Mouse (Mus musculus) MEL (cell line): Measurements from ENCODE around the gene Ncbp2. TPM values are rescaled to one million over a fixed set of nuclear protein-coding genes. Genes with fewer than 3 reads are reported as not detected.

ENCODE experiments used
- DNase-seq: peaks from one replicate; pipeline ENCODE4 v3.0.0; 2011; ENCODE audit warnings: low read depth, low spot score
- H3K27ac ChIP-seq: 2 replicates; pipeline ENCODE4 v1.5.1; 2012; ENCODE audit warnings: low read depth, mild to moderate bottlenecking, control low read depth, low read length, moderate library complexity; ENCODE audit not compliant: control insufficient read depth
- H3K27me3 ChIP-seq, 2 experiments: fragments of 150-350 bp in 1 of 2; sonication (generic) in 1 of 2; 2 replicates each; pipeline ENCODE4 v1.6.1; 2012; ENCODE audit warnings: low read length in 2 of 2, mild to moderate bottlenecking in 2 of 2, improper control_type of control experiment in 1 of 2, moderate library complexity in 1 of 2; ENCODE audit not compliant: insufficient read depth in 2 of 2, control insufficient read depth in 1 of 2
- H3K36me3 ChIP-seq, 2 experiments: 2 replicates each; pipeline ENCODE4 v1.6.1; 2012 to 2014; ENCODE audit warnings: low read length in 2 of 2, improper control_type of control experiment in 1 of 2, inconsistent platforms in 1 of 2, mild to moderate bottlenecking in 1 of 2; ENCODE audit not compliant: insufficient read depth in 2 of 2, control insufficient read depth in 1 of 2
- H3K4me1 ChIP-seq, 2 experiments: fragments of 150-350 bp in 1 of 2; sonication (generic) in 1 of 2; 2 replicates each; pipeline ENCODE4 v1.6.1; 2012; ENCODE audit warnings: low read length in 2 of 2, improper control_type of control experiment in 1 of 2, mild to moderate bottlenecking in 1 of 2; ENCODE audit not compliant: insufficient read depth in 2 of 2, control insufficient read depth in 1 of 2
- H3K4me3 ChIP-seq, 2 experiments: fragments of 150-350 bp in 1 of 2; sonication (generic) in 1 of 2; 2 replicates each; pipeline ENCODE4 v1.5.1; 2012; ENCODE audit warnings: low read depth in 2 of 2, low read length in 2 of 2, mild to moderate bottlenecking in 2 of 2, moderate library complexity in 2 of 2, control low read depth in 1 of 2, improper control_type of control experiment in 1 of 2; ENCODE audit not compliant: control insufficient read depth in 1 of 2, insufficient read depth in 1 of 2
- H3K79me2 ChIP-seq: 2 replicates; pipeline ENCODE4 v1.6.1; 2012; ENCODE audit warnings: mild to moderate bottlenecking, low read length, moderate library complexity; ENCODE audit not compliant: control insufficient read depth, poor library complexity, insufficient read depth
- H3K9ac ChIP-seq: 2 replicates; pipeline ENCODE4 v1.6.1; 2012; ENCODE audit warnings: low read depth, mild to moderate bottlenecking, control low read depth, low read length, moderate library complexity; ENCODE audit not compliant: control insufficient read depth, poor library complexity, severe bottlenecking
- H3K9me3 ChIP-seq: fragments of 150-350 bp; sonication (generic); replicated peaks from 2 replicates; pipeline ENCODE4 v1.6.1; 2012; ENCODE audit warnings: mild to moderate bottlenecking, low read length, improper control_type of control experiment, moderate library complexity; ENCODE audit not compliant: insufficient read depth
- CTCF ChIP-seq, 3 experiments: IDR thresholded peaks in 2 of 3; conservative IDR thresholded peaks in 1 of 3; 2 replicates each; pipeline ENCODE4 v1.5.1; 2011 to 2012; ENCODE audit warnings: low read length in 3 of 3, low read depth in 2 of 3, mild to moderate bottlenecking in 2 of 3, improper control_type of control experiment in 1 of 3, inconsistent platforms in 1 of 3, mixed read lengths in 1 of 3, moderate library complexity in 1 of 3; ENCODE audit not compliant: control insufficient read depth in 1 of 3, insufficient read depth in 1 of 3, poor library complexity in 1 of 3, severe bottlenecking in 1 of 3
- E2F4 ChIP-seq: IDR thresholded peaks from 2 replicates; pipeline ENCODE4 v1.6.1; 2011; ENCODE audit warnings: low read depth, low read length, improper control_type of control experiment, borderline replicate concordance
- ELF1 ChIP-seq: IDR thresholded peaks from 2 replicates; pipeline ENCODE4 v1.6.1; 2014; ENCODE audit warnings: low read depth, mild to moderate bottlenecking, inconsistent platforms, low read length, improper control_type of control experiment, moderate library complexity
- ETS1 ChIP-seq: IDR thresholded peaks from 2 replicates; pipeline ENCODE4 v1.6.1; 2012; ENCODE audit warnings: low read depth, mild to moderate bottlenecking, inconsistent platforms, low read length, improper control_type of control experiment, moderate library complexity
- GABPA ChIP-seq: IDR thresholded peaks from 2 replicates; pipeline ENCODE4 v1.6.1; 2012; ENCODE audit warnings: low read depth, mild to moderate bottlenecking, inconsistent platforms, low read length, improper control_type of control experiment, moderate library complexity
- JUND ChIP-seq: IDR thresholded peaks from 2 replicates; pipeline ENCODE4 v1.6.1; 2011; ENCODE audit warnings: low read depth, mild to moderate bottlenecking, improper control_type of control experiment, low read length
- MAX ChIP-seq: IDR thresholded peaks from 2 replicates; pipeline ENCODE4 v1.6.1; 2011; ENCODE audit warnings: low read length, improper control_type of control experiment
- MAZ ChIP-seq: IDR thresholded peaks from 2 replicates; pipeline ENCODE4 v1.6.1; 2012; ENCODE audit warnings: low read depth, mild to moderate bottlenecking, inconsistent platforms, low read length, improper control_type of control experiment
- MEF2A ChIP-seq: IDR thresholded peaks from 2 replicates; pipeline ENCODE4 v1.6.1; 2014; ENCODE audit warnings: low read depth, mild to moderate bottlenecking, inconsistent platforms, low read length, improper control_type of control experiment; ENCODE audit not compliant: poor library complexity, insufficient replicate concordance, severe bottlenecking; ENCODE audit errors: extremely low read depth
- MXI1 ChIP-seq: IDR thresholded peaks from 2 replicates; pipeline ENCODE4 v1.6.1; 2011; ENCODE audit warnings: mild to moderate bottlenecking, low read depth, low read length, improper control_type of control experiment
- MYC ChIP-seq: IDR thresholded peaks from 2 replicates; pipeline ENCODE4 v1.6.1; 2011; ENCODE audit warnings: low read depth, mild to moderate bottlenecking, low read length, improper control_type of control experiment, moderate library complexity
- RAD21 ChIP-seq: IDR thresholded peaks from 2 replicates; pipeline ENCODE4 v1.6.1; 2011; ENCODE audit warnings: mild to moderate bottlenecking, low read depth, low read length, improper control_type of control experiment
- RCOR1 ChIP-seq: IDR thresholded peaks from 2 replicates; pipeline ENCODE4 v1.6.1; 2012; ENCODE audit warnings: low read depth, mild to moderate bottlenecking, inconsistent platforms, low read length, improper control_type of control experiment
- SMC3 ChIP-seq: IDR thresholded peaks from 2 replicates; pipeline ENCODE4 v1.6.1; 2011; ENCODE audit warnings: low read depth, low read length, improper control_type of control experiment
- TAL1 ChIP-seq: IDR thresholded peaks from 2 replicates; pipeline ENCODE4 v1.6.1; 2012; ENCODE audit warnings: mild to moderate bottlenecking, inconsistent platforms, low read length, moderate library complexity, mixed read lengths
- TBP ChIP-seq: IDR thresholded peaks from 2 replicates; pipeline ENCODE4 v1.8.0; 2011; ENCODE audit warnings: low read depth, low read length, improper control_type of control experiment
- UBTF ChIP-seq: IDR thresholded peaks from 2 replicates; pipeline ENCODE4 v1.6.1; 2012; ENCODE audit warnings: low read depth, mild to moderate bottlenecking, inconsistent platforms, low read length, improper control_type of control experiment, moderate library complexity, borderline replicate concordance; ENCODE audit not compliant: insufficient read depth
- ZC3H11A ChIP-seq: IDR thresholded peaks from 2 replicates; pipeline ENCODE4 v1.6.1; 2012; ENCODE audit warnings: low read depth, mild to moderate bottlenecking, inconsistent platforms, low read length, improper control_type of control experiment
- ZKSCAN1 ChIP-seq: IDR thresholded peaks from 2 replicates; pipeline ENCODE4 v1.6.1; 2012; ENCODE audit warnings: low read depth, mild to moderate bottlenecking, inconsistent platforms, low read length, improper control_type of control experiment, moderate library complexity
- ZMIZ1 ChIP-seq: IDR thresholded peaks from 2 replicates; pipeline ENCODE4 v1.6.1; 2012; ENCODE audit warnings: low read depth, mild to moderate bottlenecking, inconsistent platforms, low read length, improper control_type of control experiment, moderate library complexity
- ZNF384 ChIP-seq: IDR thresholded peaks from 2 replicates; pipeline ENCODE4 v1.6.1; 2012; ENCODE audit warnings: low read depth, mild to moderate bottlenecking, inconsistent platforms, low read length, improper control_type of control experiment
- polyA plus RNA-seq, 2 experiments: library from polyadenylated mRNA; stranded (reverse) in 1 of 2; unstranded in 1 of 2; fragments of >175 nt in 1 of 2; fragments of >200 nt in 1 of 2; gene quantifications; 2 replicates each; pipeline versions ENCODE4 v1.2.1 to v1.2.4; 2012; ENCODE audit warnings: low replicate concordance in 2 of 2, low read depth in 1 of 2; ENCODE audit not compliant: insufficient read length in 2 of 2, insufficient read depth in 1 of 2, missing spikeins in 1 of 2
- total RNA-seq: library from RNA; depleted of rRNA; stranded (reverse); fragments of 300-350 nt; gene quantifications from 2 replicates; pipeline ENCODE4 v1.2.3, GENCODE M21; 2012

The Ncbp2 gene
- total and polyA plus RNA-seq, 3 experiments, result 100 to 222 TPM; not detected in 1

DNA sequence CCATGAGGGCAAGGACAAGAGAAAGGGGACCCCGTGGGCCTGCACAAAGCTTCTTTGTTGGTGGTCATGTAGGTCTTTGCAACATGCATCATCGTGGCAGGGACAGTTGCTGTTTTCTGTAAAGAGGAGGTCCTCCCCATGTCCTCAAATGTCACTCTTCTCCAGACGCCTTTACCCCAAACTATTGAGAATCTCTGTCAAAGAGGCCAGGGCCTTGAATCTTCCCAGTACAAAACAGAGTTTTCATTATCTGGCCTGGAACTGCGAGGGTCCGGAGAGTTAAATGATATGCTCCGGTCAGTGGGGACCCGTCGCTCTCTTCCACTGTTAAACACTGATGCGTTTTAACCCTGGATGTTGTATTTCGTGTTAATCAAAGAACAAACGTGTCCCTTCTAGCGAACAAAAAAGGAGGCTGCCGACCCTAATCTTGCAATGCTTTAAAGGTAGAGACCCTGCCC, 13.7 kb upstream of the Ncbp2 start:
- H3K36me3 ChIP-seq, result no peaks in the 10 kb centered on the region
- no peaks in the 10 kb centered on the region for H3K9me3 ChIP-seq
- H3K4me3 ChIP-seq, result no peak overlapping the region
- peaks cover 0 to 6% of the 10 kb centered on the region in 2 experiments; a peak in 1 of 4 replicates for H3K4me1 ChIP-seq
- no peak for TF ChIP-seq ZC3H11A
- TF ChIP-seq ETS1, result no peak
- TF ChIP-seq MAZ, result no peak
- no peak for TF ChIP-seq ZMIZ1
- no peak for TF ChIP-seq UBTF
- no peak for TF ChIP-seq ELF1
- no peak for TF ChIP-seq MAX
- no peak for TF ChIP-seq SMC3
- TF ChIP-seq, all 39 proteins: peak for 0
- DNase-seq, result no peak
- Histone ChIP-seq H3K79me2 (no peaks in the 10 kb centered on the region), H3K9ac (no peak overlapping the region), H3K27me3 (no peaks in the 10 kb centered on the region), H3K27ac (no peak overlapping the region)

DNA sequence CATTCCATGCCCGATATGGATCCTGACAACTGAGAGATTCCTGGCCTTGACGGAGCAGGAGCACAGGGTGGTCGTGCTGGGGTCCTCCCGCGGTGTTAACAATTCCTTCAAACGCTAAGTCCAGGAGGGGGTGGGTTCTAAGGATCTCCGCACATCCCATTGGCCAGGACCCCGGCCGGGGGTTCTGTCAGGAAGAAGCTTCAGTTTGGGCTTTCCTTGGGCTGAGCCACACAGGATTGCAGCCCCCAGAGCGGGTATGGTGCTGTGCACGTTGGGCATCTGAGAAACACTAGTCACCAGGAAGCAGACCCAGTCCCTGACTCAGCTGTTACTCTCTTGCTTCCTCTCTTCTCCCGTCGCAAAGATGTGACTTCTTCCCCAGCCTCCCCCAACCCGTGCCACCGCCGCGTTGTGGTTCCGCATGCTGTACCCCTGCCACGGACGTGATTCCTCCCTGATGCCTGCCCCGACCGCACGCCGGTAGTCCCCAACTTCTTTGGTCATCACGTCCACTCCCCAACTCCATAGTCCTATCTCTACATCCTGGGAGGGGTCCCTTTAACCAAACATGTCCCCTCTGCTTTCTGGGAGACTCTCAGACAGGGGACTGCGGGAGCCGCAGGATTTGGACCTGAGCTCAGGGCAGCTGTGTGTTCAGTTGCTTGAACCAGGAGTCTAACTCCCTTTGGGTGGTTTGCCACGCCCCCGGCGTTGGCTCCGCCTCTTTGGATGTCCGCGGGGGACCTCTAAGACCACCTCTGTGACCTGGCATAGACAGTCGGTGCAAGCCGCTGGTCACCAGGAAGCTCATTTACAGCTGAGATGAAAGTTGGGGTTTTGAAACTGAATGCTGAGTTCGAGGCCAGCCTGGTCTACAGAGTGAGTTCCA, 13.0 kb upstream of the Ncbp2 start:
- no peak overlapping the region for H3K4me3 ChIP-seq
- H3K36me3 ChIP-seq, result no peaks in the 10 kb centered on the region
- no peaks in the 10 kb centered on the region for H3K9me3 ChIP-seq
- no peak for DNase-seq
- H3K79me2 ChIP-seq, result no peaks in the 10 kb centered on the region
- H3K4me1 ChIP-seq, result peaks cover 0 to 8% of the 10 kb centered on the region in 2 experiments; a peak in 2 of 4 replicates
- no peak for TF ChIP-seq MEF2A
- TF ChIP-seq RCOR1, result no peak
- TF ChIP-seq ELF1, result no peak
- no peak for TF ChIP-seq ZMIZ1
- TF ChIP-seq TBP, result no peak
- TF ChIP-seq CTCF (IDR thresholded peaks at IDR 0.05 in 2 of 3, conservative IDR thresholded peaks at IDR 0.05 in 1 of 3; ENCODE audit: control insufficient read depth in 1 of 3, insufficient read depth in 1 of 3, low read depth in 2 of 3, low read length in 3 of 3, poor library complexity in 1 of 3, severe bottlenecking in 1 of 3), result no peak
- TF ChIP-seq MAZ, result no peak
- TF ChIP-seq GABPA, result no peak
- TF ChIP-seq TAL1, result no peak
- no peak for TF ChIP-seq MYC
- TF ChIP-seq ZNF384, result no peak
- TF ChIP-seq ZKSCAN1, result no peak
- no peak for TF ChIP-seq JUND
- TF ChIP-seq ETS1, result no peak
- no peak for TF ChIP-seq E2F4
- no peak for TF ChIP-seq RAD21
- no peak for TF ChIP-seq MXI1
- no peak overlapping the region for H3K27ac ChIP-seq
- no peak overlapping the region for H3K9ac ChIP-seq
- no peaks in the 10 kb centered on the region for H3K27me3 ChIP-seq
